Mouse (Mus musculus): ENCODE results near the gene Nucb1.
"Not testable (repeated sequence)": the region's sequence is repeated elsewhere in the genome, so short reads cannot be mapped to it uniquely, and the experiment has no call there.

The Nucb1 gene

GRCm38 (mm10) chr7:45488293-45489204 is 21.7 kb downstream of the Nucb1 start, which contains the start of gene Dhdh:
Gene Dhdh, minus strand, starts transcription at chr7:45488805.
- peak; percentile 78 for DNase-seq (ENCODE audit: low read depth, low spot score)

- DNase-seq (ENCODE audit: low read depth, low spot score), result no peak
Observed at GRCm38 (mm10) chr7:45487861-45488292, 22.3 kb downstream of the Nucb1 start.

GRCm38 (mm10) chr7:45486761-45487415 is 23.3 kb downstream of the Nucb1 start, which contains the start of gene Gm45808:
Gene Gm45808, minus strand, starts transcription at chr7:45486811.
- DNase-seq (ENCODE audit: low read depth, low spot score), result no peak

GRCm38 (mm10) chr7:45486158-45486557 is 24.0 kb downstream of the Nucb1 start:
- DNase-seq (ENCODE audit: low read depth, low spot score), result no peak

- DNase-seq (ENCODE audit: low read depth, low spot score), result not testable (repeated sequence)
Observed at GRCm38 (mm10) chr7:45484985-45485384, 25.2 kb downstream of the Nucb1 start.

- no peak for DNase-seq (ENCODE audit: low read depth, low spot score)
Observed at GRCm38 (mm10) chr7:45482166-45482565, 28.0 kb downstream of the Nucb1 start.

- DNase-seq (ENCODE audit: low read depth, low spot score), result no peak
Observed at GRCm38 (mm10) chr7:45481374-45481927, 28.8 kb downstream of the Nucb1 start, which contains the start of gene Tulp2. Gene Tulp2, plus strand, starts transcription at chr7:45481877.

- not testable (repeated sequence) for DNase-seq (ENCODE audit: low read depth, low spot score)
Observed at GRCm38 (mm10) chr7:45480310-45480709, 29.9 kb downstream of the Nucb1 start.

GRCm38 (mm10) chr7:45478774-45479173 is 31.4 kb downstream of the Nucb1 start:
- no peak for DNase-seq (ENCODE audit: low read depth, low spot score)

- DNase-seq (ENCODE audit: low read depth, low spot score), result peak; percentile 72
Observed at GRCm38 (mm10) chr7:45477003-45477402, 33.2 kb downstream of the Nucb1 start.

GRCm38 (mm10) chr7:45476453-45476852 is 33.8 kb downstream of the Nucb1 start:
- no peak for DNase-seq (ENCODE audit: low read depth, low spot score)

GRCm38 (mm10) chr7:45475291-45475969 is 34.8 kb downstream of the Nucb1 start:
- peak; percentile 63 for DNase-seq (ENCODE audit: low read depth, low spot score)

GRCm38 (mm10) chr7:45470869-45471268 is 39.3 kb downstream of the Nucb1 start:
- DNase-seq (ENCODE audit: low read depth, low spot score), result peak; percentile 57

- DNase-seq (ENCODE audit: low read depth, low spot score), result no peak
Observed at GRCm38 (mm10) chr7:45467090-45467670, 43.0 kb downstream of the Nucb1 start.

- peak; percentile 96 for DNase-seq (ENCODE audit: low read depth, low spot score)
Observed at GRCm38 (mm10) chr7:45466283-45467089, 43.7 kb downstream of the Nucb1 start, which contains the start of gene Bax. Gene Bax, minus strand, starts transcription at chr7:45466898.

GRCm38 (mm10) chr7:45465549-45465948 is 44.7 kb downstream of the Nucb1 start:
- DNase-seq (ENCODE audit: low read depth, low spot score), result no peak

- DNase-seq (ENCODE audit: low read depth, low spot score), result no peak
Observed at GRCm38 (mm10) chr7:45465112-45465511, 45.1 kb downstream of the Nucb1 start.

- no peak for DNase-seq (ENCODE audit: low read depth, low spot score)
Observed at GRCm38 (mm10) chr7:45463987-45464778, 46.0 kb downstream of the Nucb1 start.

- not testable (repeated sequence) for DNase-seq (ENCODE audit: low read depth, low spot score)
Observed at GRCm38 (mm10) chr7:45462868-45463267, 47.3 kb downstream of the Nucb1 start.
